In the genomic region with DNA sequence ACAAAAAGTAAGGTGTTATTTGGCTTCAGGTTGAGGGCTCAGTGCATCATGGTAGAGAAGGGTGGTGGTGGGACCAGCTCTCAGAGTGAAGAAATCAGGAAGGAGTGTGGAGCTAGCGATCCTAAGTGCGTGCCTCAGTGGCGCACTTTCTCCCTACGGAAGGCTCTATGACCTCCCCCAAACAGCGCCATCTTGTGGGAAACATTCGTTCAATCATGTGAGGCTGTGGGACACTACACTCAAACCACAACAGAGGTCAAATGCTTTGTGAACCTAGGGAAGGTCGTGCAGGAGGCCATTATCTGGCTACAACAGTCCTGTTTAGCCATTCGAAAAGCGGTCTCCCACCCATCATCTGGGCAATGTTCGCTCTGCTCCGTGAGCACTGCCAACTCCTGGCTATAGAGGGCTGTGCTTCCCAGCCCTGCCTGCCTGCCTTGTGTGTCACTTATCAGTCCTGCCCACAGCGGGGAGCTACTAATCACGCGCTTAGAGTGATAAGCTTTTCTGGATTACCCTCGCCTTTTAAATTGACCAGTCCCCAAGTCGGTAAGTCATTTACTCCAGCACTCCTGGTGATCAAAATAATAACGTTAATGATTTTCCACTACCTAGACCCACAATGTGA, we compare ENCODE assay signal across 9 mouse cellular contexts.
DNase-seq lines count a peak whose midpoint lies in the region; ATAC-seq and TF ChIP-seq lines count a peak whose summit lies in the region.
"Had no signal": no experiment of that assay in that cellular context is flagged by ENCODE, and none has a peak within 500 bp of the region (broad histone marks: within the 10 kb centered on the region; RNA-seq: fewer than 3 reads in every experiment).

No protein-coding gene starts in this region.

- WGBS in hindbrain, postnatal 0 days, result 26% methylated on average over 17 of the region's 17 CpGs
- 30% methylated on average over 17 of the region's 17 CpGs for WGBS in hindbrain, embryonic 14.5 days
- WGBS in liver, embryonic 11.5 days, result 19% methylated on average over 17 of the region's 17 CpGs

- DNase-seq in cerebellum, postnatal 10 days, result peak; percentile 29 to 57
- peak; percentile 51 for DNase-seq in hindbrain, postnatal 0 days (ENCODE audit: low spot score)
- DNase-seq in hindbrain, embryonic 14.5 days (ENCODE audit: low spot score), result no peak
- DNase-seq in embryo, embryonic 9.5 days (ENCODE audit: extremely low spot score), result peak; percentile 8
- DNase-seq in kidney, postnatal 36 days, result peak; percentile 16 to 22
- DNase-seq in liver, embryonic 11.5 days (ENCODE audit: low spot score), result no peak
- no peak for DNase-seq in thymus, adult 18-20 months

- H3K4me1 ChIP-seq in hindbrain, postnatal 0 days (ENCODE audit: insufficient read depth, low read length), result 0 out of 2 replicates have a peak, but pooled peaks cover 4% of the 10 kb centered on the region
- H3K4me1 ChIP-seq in hindbrain, embryonic 14.5 days (replicated peaks; ENCODE audit: control insufficient read depth, insufficient read depth, low read length), result no peaks in the 10 kb centered on the region
- H3K4me1 ChIP-seq in liver, embryonic 11.5 days (replicated peaks; ENCODE audit: control insufficient read depth, insufficient read depth, low read length), result no peaks in the 10 kb centered on the region
- H3K4me1 ChIP-seq: limb, embryonic 15.5 days had no signal

- no peaks in the 10 kb centered on the region for H3K9me3 ChIP-seq in hindbrain, postnatal 0 days (ENCODE audit: low read length)
- no peaks in the 10 kb centered on the region for H3K9me3 ChIP-seq in hindbrain, embryonic 14.5 days (ENCODE audit: control insufficient read depth, low read length)
- H3K9me3 ChIP-seq in liver, embryonic 11.5 days (ENCODE audit: control insufficient read depth, low read length), result no peaks in the 10 kb centered on the region
- H3K9me3 ChIP-seq: limb, embryonic 15.5 days had no signal

- H3K27me3 ChIP-seq in hindbrain, postnatal 0 days (ENCODE audit: insufficient read depth, low read length), result no peaks in the 10 kb centered on the region
- no peaks in the 10 kb centered on the region for H3K27me3 ChIP-seq in hindbrain, embryonic 14.5 days (ENCODE audit: control insufficient read depth, insufficient read depth, low read length)
- H3K27me3 ChIP-seq in liver, embryonic 11.5 days (replicated peaks; ENCODE audit: control insufficient read depth, insufficient read depth, low read length), result no peaks in the 10 kb centered on the region
- H3K27me3 ChIP-seq: limb, embryonic 15.5 days had no signal

- no peak overlapping the region for H3K27ac ChIP-seq in hindbrain, postnatal 0 days
- H3K27ac ChIP-seq in hindbrain, embryonic 14.5 days, result no peak overlapping the region
- no peak overlapping the region for H3K27ac ChIP-seq in liver, embryonic 11.5 days (ENCODE audit: low read depth, low read length)
- H3K27ac ChIP-seq: limb, embryonic 15.5 days had no signal

- no peak for ATAC-seq in cerebellum, adult (ENCODE audit: insufficient number of reproducible peaks, low FRiP score, low TSS enrichment)
- peak; percentile 59; the same call in 1 of the 2 replicates for ATAC-seq in hindbrain, postnatal 0 days
- ATAC-seq in hindbrain, embryonic 14.5 days (ENCODE audit: low FRiP score), result no peak
- no peak for ATAC-seq in liver, embryonic 11.5 days (replicated peaks; ENCODE audit: low FRiP score)

- H3K4me2 ChIP-seq in hindbrain, postnatal 0 days (ENCODE audit: low read depth, low read length), result peak overlapping the region; percentile 11; the same call in 1 of the 2 replicates
- no peak overlapping the region for H3K4me2 ChIP-seq in hindbrain, embryonic 14.5 days (replicated peaks)
- H3K4me2 ChIP-seq in liver, embryonic 11.5 days, result no peak overlapping the region
- H3K4me2 ChIP-seq: limb, embryonic 15.5 days had no signal

- no peak overlapping the region for H3K9ac ChIP-seq in hindbrain, postnatal 0 days (replicated peaks; ENCODE audit: low read length)
- no peak overlapping the region for H3K9ac ChIP-seq in hindbrain, embryonic 14.5 days
- H3K9ac ChIP-seq in liver, embryonic 11.5 days (ENCODE audit: low read depth, low read length), result no peak overlapping the region
- H3K9ac ChIP-seq: limb, embryonic 15.5 days had no signal

- TF ChIP-seq CTCF in hindbrain, postnatal 0 days (IDR thresholded peaks at IDR 0.05; ENCODE audit: low read depth), result peak; percentile 47

- no peak overlapping the region for H3K4me3 ChIP-seq in hindbrain, postnatal 0 days (ENCODE audit: low read length)
- no peak overlapping the region for H3K4me3 ChIP-seq in hindbrain, embryonic 14.5 days (replicated peaks; ENCODE audit: low read length)
- no peak overlapping the region for H3K4me3 ChIP-seq in liver, embryonic 11.5 days (ENCODE audit: low read depth, low read length)
- H3K4me3 ChIP-seq: limb, embryonic 15.5 days had no signal

- H3K36me3 ChIP-seq in hindbrain, postnatal 0 days (ENCODE audit: insufficient read depth, low read length), result no peaks in the 10 kb centered on the region
- H3K36me3 ChIP-seq in hindbrain, embryonic 14.5 days (replicated peaks; ENCODE audit: control insufficient read depth, insufficient read depth), result no peaks in the 10 kb centered on the region
- H3K36me3 ChIP-seq in liver, embryonic 11.5 days (ENCODE audit: control insufficient read depth, insufficient read depth, low read length), result no peaks in the 10 kb centered on the region
- H3K36me3 ChIP-seq: limb, embryonic 15.5 days had no signal

Comparison
In these comparisons a context has a peak if more than half of its experiments do, and no peak if none do; other contexts are left out.
1. DNase-seq: peak in cerebellum, postnatal 10 days (2 of 2), hindbrain, postnatal 0 days (single experiment), embryo, embryonic 9.5 days (single experiment) and kidney, postnatal 36 days (2 of 2); none in hindbrain, embryonic 14.5 days (single experiment), liver, embryonic 11.5 days (single experiment) and thymus, adult 18-20 months (0 of 2).